Mouse (Mus musculus) kidney, embryonic 16.5 days (tissue): ENCODE data around the gene Ttc22. TPM values are rescaled to one million over a fixed set of nuclear protein-coding genes. Genes with fewer than 3 reads are reported as not detected.

Source experiments
- ATAC-seq: fragments of 200-750 bp; cut with Nextera tagmentation; 2 replicates; pipeline ENCODE4 v1.8.0; 2017; ENCODE audit warnings: moderate TSS enrichment; ENCODE audit not compliant: low FRiP score, low TSS enrichment
- H3K27ac ChIP-seq: fragments of 300-500 bp; sonication (generic); 2 replicates; pipeline ENCODE4 v1.5.1; 2014; ENCODE audit warnings: low read length
- H3K27me3 ChIP-seq: fragments of 300-500 bp; sonication (generic); 2 replicates; pipeline ENCODE4 v1.6.1; 2014; ENCODE audit warnings: low read length, control low read depth, mixed read lengths; ENCODE audit not compliant: insufficient read depth
- H3K36me3 ChIP-seq: fragments of 300-500 bp; sonication (generic); 2 replicates; pipeline ENCODE4 v1.6.1; 2014; ENCODE audit warnings: low read length, control low read depth, mixed read lengths; ENCODE audit not compliant: insufficient read depth
- H3K4me1 ChIP-seq: fragments of 300-500 bp; sonication (generic); 2 replicates; pipeline ENCODE4 v1.6.1; 2014; ENCODE audit warnings: low read length, control low read depth, mixed read lengths; ENCODE audit not compliant: insufficient read depth
- H3K4me2 ChIP-seq: fragments of 300-500 bp; sonication (generic); replicated peaks from 2 replicates; pipeline ENCODE4 v1.6.1; 2014; ENCODE audit warnings: low read depth, low read length
- H3K4me3 ChIP-seq: fragments of 300-500 bp; sonication (generic); 2 replicates; pipeline ENCODE4 v1.5.1; 2014; ENCODE audit warnings: mild to moderate bottlenecking, low read length
- H3K9ac ChIP-seq: fragments of 300-500 bp; sonication (generic); replicated peaks from 2 replicates; pipeline ENCODE4 v1.6.1; 2014; ENCODE audit warnings: low read length
- H3K9me3 ChIP-seq: fragments of 300-500 bp; sonication (generic); 2 replicates; pipeline ENCODE4 v1.6.1; 2016; ENCODE audit warnings: low read length, control low read depth
- WGBS: fragments of 180-500 bp; shearing (Covaris S2); extraction: QIAGEN DNeasy Blood & Tissue Kit; methylation state at CpG from one replicate; pipeline ENCODE4 v1.1.7; 2014; 5-methylcytosine and 5-hydroxymethylcytosine counted together
- polyA plus RNA-seq: library from polyadenylated mRNA; unstranded; fragments of >200 nt; fragmentation: Nextera tagmentation; extraction: Ambion mirVana; gene quantifications from 2 replicates; pipeline ENCODE4 v1.2.1, GENCODE M21; 2015

Gene Ttc22
- polyA plus RNA-seq, 1 experiment from 2014 or later = 7.1 TPM

- Histone ChIP-seq H3K27ac (no peak overlapping the region), H3K4me1 (peaks cover 6% of the 10 kb centered on the region), H3K4me2 (no peak overlapping the region), H3K36me3 (no peaks in the 10 kb centered on the region), H3K27me3 (no peaks in the 10 kb centered on the region), H3K4me3 (no peak overlapping the region), H3K9ac (no peak overlapping the region), H3K9me3 (no peaks in the 10 kb centered on the region)
- 43% methylated on average over 7 of the region's 7 CpGs for WGBS
- peak; percentile 80 for ATAC-seq
Observed at GRCm38 (mm10) chr4:106614180-106614797, 7.9 kb upstream of the Ttc22 start.

- no peak overlapping the region for H3K4me2 ChIP-seq
- no peak overlapping the region for H3K4me3 ChIP-seq
- 82% methylated on average over 9 of the region's 9 CpGs for WGBS
- H3K4me1 ChIP-seq = peaks cover 10% of the 10 kb centered on the region
- no peak for ATAC-seq
- no peak overlapping the region for H3K9ac ChIP-seq
- no peaks in the 10 kb centered on the region for H3K9me3 ChIP-seq
- H3K27me3 ChIP-seq = no peaks in the 10 kb centered on the region
- no peaks in the 10 kb centered on the region for H3K36me3 ChIP-seq
- no peak overlapping the region for H3K27ac ChIP-seq
Observed at GRCm38 (mm10) chr4:106614881-106615280, 7.4 kb upstream of the Ttc22 start.

GRCm38 (mm10) chr4:106615637-106616036 is 6.6 kb upstream of the Ttc22 start:
- H3K4me3 ChIP-seq = no peak overlapping the region
- H3K9me3 ChIP-seq = no peaks in the 10 kb centered on the region
- H3K4me2 ChIP-seq = no peak overlapping the region
- no peak overlapping the region for H3K27ac ChIP-seq
- no peak for ATAC-seq
- H3K27me3 ChIP-seq = no peaks in the 10 kb centered on the region
- H3K4me1 ChIP-seq = peaks cover 10% of the 10 kb centered on the region
- WGBS = 81% methylated on average over 12 of the region's 12 CpGs
- no peaks in the 10 kb centered on the region for H3K36me3 ChIP-seq
- no peak overlapping the region for H3K9ac ChIP-seq

- Histone ChIP-seq H3K27me3 (peaks cover 8% of the 10 kb centered on the region), H3K4me2 (peak within 1 kb of the TSS; percentile 45), H3K9ac (no peak within 1 kb of the TSS), H3K9me3 (no peaks in the 10 kb centered on the region), H3K4me3 (peak within 1 kb of the TSS; percentile 16; the same call in 1 of the 2 replicates), H3K27ac (no peak within 1 kb of the TSS), H3K4me1 (peaks cover 10% of the 10 kb centered on the region), H3K36me3 (no peaks in the 10 kb centered on the region)
- no peak for ATAC-seq
- under 1% methylated on average over 19 of the region's 19 CpGs for WGBS
Observed at GRCm38 (mm10) chr4:106617056-106617455, 5.2 kb upstream of the Ttc22 start, which contains the start of gene Lexm. TSS of gene Lexm (minus strand) at chr4:106617241.

- H3K4me2 ChIP-seq = no peak overlapping the region
- no peak for ATAC-seq
- no peak overlapping the region for H3K9ac ChIP-seq
- peaks cover 27% of the 10 kb centered on the region for H3K27me3 ChIP-seq
- H3K9me3 ChIP-seq = no peaks in the 10 kb centered on the region
- no peak overlapping the region for H3K27ac ChIP-seq
- H3K36me3 ChIP-seq = no peaks in the 10 kb centered on the region
- H3K4me3 ChIP-seq = no peak overlapping the region
- WGBS = 85% methylated on average over 4 of the region's 4 CpGs
- peaks cover 14% of the 10 kb centered on the region for H3K4me1 ChIP-seq
Observed at GRCm38 (mm10) chr4:106618898-106619297, 3.3 kb upstream of the Ttc22 start.

- no peak for ATAC-seq
- Histone ChIP-seq H3K27ac (no peak overlapping the region), H3K4me1 (peaks cover 14% of the 10 kb centered on the region), H3K9me3 (no peaks in the 10 kb centered on the region), H3K27me3 (peaks cover 32% of the 10 kb centered on the region), H3K4me3 (no peak overlapping the region), H3K9ac (no peak overlapping the region), H3K36me3 (no peaks in the 10 kb centered on the region), H3K4me2 (no peak overlapping the region)
- WGBS = 60% methylated on average over 3 of the region's 3 CpGs
Observed at GRCm38 (mm10) chr4:106621428-106621827, 804 bp upstream of the Ttc22 start.

GRCm38 (mm10) chr4:106622712-106623111 is 480 bp downstream of the Ttc22 start:
- WGBS = 27% methylated on average over 28 of the region's 28 CpGs
- Histone ChIP-seq H3K4me1 (peaks cover 7% of the 10 kb centered on the region; the same call in 1 of the 2 replicates), H3K27me3 (peaks cover 32% of the 10 kb centered on the region), H3K4me3 (peak overlapping the region; percentile 30), H3K36me3 (no peaks in the 10 kb centered on the region), H3K4me2 (peak overlapping the region; percentile 44), H3K9ac (no peak overlapping the region), H3K27ac (no peak overlapping the region), H3K9me3 (no peaks in the 10 kb centered on the region)
- no peak for ATAC-seq

GRCm38 (mm10) chr4:106624271-106624670 is 2.0 kb downstream of the Ttc22 start:
- peaks cover 32% of the 10 kb centered on the region for H3K27me3 ChIP-seq
- 91% methylated on average over 10 of the region's 10 CpGs for WGBS
- no peaks in the 10 kb centered on the region for H3K9me3 ChIP-seq
- ATAC-seq = no peak
- H3K4me3 ChIP-seq = no peak overlapping the region
- H3K9ac ChIP-seq = no peak overlapping the region
- no peaks in the 10 kb centered on the region for H3K36me3 ChIP-seq
- H3K27ac ChIP-seq = no peak overlapping the region
- H3K4me2 ChIP-seq = no peak overlapping the region
- H3K4me1 ChIP-seq = peaks cover 15% of the 10 kb centered on the region

- ATAC-seq = no peak
- Histone ChIP-seq H3K9me3 (no peaks in the 10 kb centered on the region), H3K27me3 (peaks cover 16% of the 10 kb centered on the region), H3K36me3 (no peaks in the 10 kb centered on the region), H3K27ac (no peak overlapping the region), H3K4me1 (peaks cover 43% of the 10 kb centered on the region), H3K4me3 (no peak overlapping the region), H3K4me2 (no peak overlapping the region), H3K9ac (no peak overlapping the region)
- 79% methylated on average over 5 of the region's 5 CpGs for WGBS
Observed at GRCm38 (mm10) chr4:106627809-106628208, 5.6 kb downstream of the Ttc22 start.

GRCm38 (mm10) chr4:106628650-106629360 is 6.6 kb downstream of the Ttc22 start:
- ATAC-seq = peak; percentile 16; the same call in 1 of the 2 replicates
- Histone ChIP-seq H3K4me3 (no peak overlapping the region), H3K27ac (peak overlapping the region; percentile 17; the same call in 1 of the 2 replicates), H3K4me1 (peaks cover 53% of the 10 kb centered on the region), H3K36me3 (no peaks in the 10 kb centered on the region), H3K4me2 (no peak overlapping the region), H3K27me3 (peaks cover 6% of the 10 kb centered on the region), H3K9ac (no peak overlapping the region), H3K9me3 (no peaks in the 10 kb centered on the region)
- WGBS = 36% methylated on average over 9 of the region's 9 CpGs
